Mouse (Mus musculus) limb, embryonic 14.5 days (tissue): ENCODE results near the gene Pxylp1. TPM values are rescaled to one million over a fixed set of nuclear protein-coding genes. Genes with fewer than 3 reads are reported as not detected.

Experiments
- ATAC-seq: fragments of 200-750 bp; cut with Nextera tagmentation; 2 replicates; pipeline ENCODE4 v1.8.0; 2017; ENCODE audit warnings: low read depth, moderate number of reproducible peaks, moderate TSS enrichment; ENCODE audit not compliant: low FRiP score
- DNase-seq: peaks from one replicate; pipeline ENCODE4 v3.0.0-alpha.2; 2015; ENCODE audit warnings: low spot score
- H3K27ac ChIP-seq: fragments of 300-500 bp; sonication (generic); replicated peaks from 2 replicates; pipeline ENCODE4 v1.5.1; 2014; ENCODE audit warnings: low read depth, mild to moderate bottlenecking, low read length, moderate library complexity, mixed read lengths
- H3K27me3 ChIP-seq: fragments of 300-500 bp; sonication (generic); 2 replicates; pipeline ENCODE4 v1.6.1; 2014; ENCODE audit warnings: low read length, mixed read lengths; ENCODE audit not compliant: control insufficient read depth, insufficient read depth
- H3K36me3 ChIP-seq: fragments of 300-500 bp; sonication (generic); 2 replicates; pipeline ENCODE4 v1.6.1; 2014; ENCODE audit warnings: mild to moderate bottlenecking, low read length, moderate library complexity, mixed read lengths; ENCODE audit not compliant: control insufficient read depth, insufficient read depth
- H3K4me1 ChIP-seq: fragments of 300-500 bp; sonication (generic); 2 replicates; pipeline ENCODE4 v1.6.1; 2014; ENCODE audit warnings: antibody characterized with exemption, low read length, mixed read lengths; ENCODE audit not compliant: control insufficient read depth, insufficient read depth
- H3K4me2 ChIP-seq: fragments of 300-500 bp; sonication (generic); replicated peaks from 2 replicates; pipeline ENCODE4 v1.6.1; 2014; ENCODE audit warnings: low read depth, mild to moderate bottlenecking, low read length, moderate library complexity; ENCODE audit not compliant: severe bottlenecking
- H3K4me3 ChIP-seq: fragments of 300-500 bp; sonication (generic); replicated peaks from 2 replicates; pipeline ENCODE4 v1.5.1; 2014; ENCODE audit warnings: low read length
- H3K9ac ChIP-seq: fragments of 300-500 bp; sonication (generic); 2 replicates; pipeline ENCODE4 v1.6.1; 2014; ENCODE audit warnings: mild to moderate bottlenecking, low read depth, low read length, moderate library complexity; ENCODE audit not compliant: severe bottlenecking
- H3K9me3 ChIP-seq: fragments of 300-500 bp; sonication (generic); 2 replicates; pipeline ENCODE4 v1.6.1; 2016; ENCODE audit warnings: low read length; ENCODE audit not compliant: control insufficient read depth
- POLR2A ChIP-seq: fragments of 200-500 bp; IDR thresholded peaks from 2 replicates; pipeline ENCODE4 v1.8.0; 2012; ENCODE audit warnings: inconsistent platforms, mild to moderate bottlenecking, moderate library complexity, borderline replicate concordance; ENCODE audit not compliant: insufficient read depth, insufficient read length; ENCODE audit errors: extremely low read depth
- WGBS: fragments of 180-500 bp; shearing (Covaris S2); extraction: QIAGEN DNeasy Blood & Tissue Kit; methylation state at CpG from one replicate; pipeline ENCODE4 v1.1.7; 2014; 5-methylcytosine and 5-hydroxymethylcytosine counted together
- polyA plus RNA-seq, 2 experiments: library from polyadenylated mRNA; depleted of rRNA in 1 of 2; stranded (reverse) in 1 of 2; unstranded in 1 of 2; fragments of >200 nt; fragmentation: Nextera tagmentation in 1 of 2; extraction: Ambion mirVana in 1 of 2; gene quantifications; 2 replicates each; pipeline versions ENCODE4 v1.2.1 to v1.2.3; 2012 to 2014

Pxylp1 gene
- polyA plus RNA-seq, 2 experiments, result 26.0 to 29.3 TPM

- no peaks in the 10 kb centered on the region for H3K27me3 ChIP-seq
- ATAC-seq (peak; percentile 56; the same call in 1 of the 2 replicates), DNase-seq (no peak)
- no peak overlapping the region for H3K4me2 ChIP-seq
- H3K4me3 ChIP-seq, result no peak overlapping the region
- no peaks in the 10 kb centered on the region for H3K9me3 ChIP-seq
- no peak overlapping the region for H3K9ac ChIP-seq
- peaks cover 15% of the 10 kb centered on the region for H3K4me1 ChIP-seq
- H3K36me3 ChIP-seq, result 0 out of 2 replicates have a peak, but pooled peaks cover 4% of the 10 kb centered on the region
- 32% methylated on average over 10 of the region's 10 CpGs for WGBS
- no peak overlapping the region for H3K27ac ChIP-seq
- TF ChIP-seq POLR2A, result no peak
Observed at GRCm38 (mm10) chr9:96838864-96839263, 53.6 kb downstream of the Pxylp1 start.

DNA sequence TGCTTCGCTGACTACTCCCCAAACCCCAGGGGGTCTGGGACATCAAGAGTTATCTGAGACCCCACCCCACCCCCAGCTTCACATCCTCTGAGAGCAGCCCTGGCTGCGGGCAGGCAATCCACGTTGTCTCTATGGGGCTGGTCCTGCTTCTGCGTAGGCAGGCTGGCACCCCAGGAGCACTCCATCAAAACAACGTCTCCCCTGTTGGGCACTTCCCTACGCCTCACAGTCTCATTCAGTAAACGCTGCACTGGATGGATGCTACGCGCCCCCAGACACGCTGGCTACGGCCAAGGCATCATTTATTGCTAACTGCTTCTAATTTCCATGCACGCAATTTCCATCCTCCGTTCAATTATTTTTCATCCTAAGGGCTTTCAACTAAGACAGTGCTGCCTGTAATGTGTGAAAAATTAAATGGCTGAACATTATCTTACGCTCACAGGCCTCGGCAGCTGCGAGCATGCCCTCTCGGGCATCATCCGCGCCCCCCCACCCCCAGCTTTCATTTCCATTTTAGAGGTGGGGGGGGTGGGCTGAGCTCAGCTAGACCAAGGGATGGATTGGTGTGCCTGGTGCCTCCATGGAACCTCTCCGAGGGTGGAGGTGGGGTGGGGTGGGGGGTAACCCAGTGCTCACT, 54.6 kb downstream of the Pxylp1 start:
- ATAC-seq, result no peak
- WGBS, result 53% methylated on average over 20 of the region's 20 CpGs
- H3K27ac ChIP-seq, result no peak overlapping the region

DNA sequence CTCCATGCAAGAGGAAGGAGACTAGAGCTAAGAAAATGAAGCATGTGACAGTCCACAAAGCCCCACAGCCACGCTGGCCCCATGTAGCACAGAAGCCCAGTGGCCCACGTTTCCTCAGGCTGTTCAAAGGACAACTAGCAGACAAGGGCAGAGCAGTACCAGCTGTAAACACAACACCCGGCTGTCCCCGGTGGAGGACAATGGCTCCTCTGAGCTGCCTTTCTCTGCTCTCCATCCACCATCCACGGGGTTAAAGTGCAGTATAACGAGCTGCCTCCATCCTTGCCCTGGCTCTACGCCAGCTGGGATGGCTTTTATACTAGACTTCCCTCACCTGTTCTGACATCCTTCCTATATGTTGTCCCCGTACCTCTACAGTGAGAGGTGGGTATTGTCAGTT, 55.5 kb downstream of the Pxylp1 start:
- DNase-seq (no peak), ATAC-seq (no peak)
- H3K9me3 ChIP-seq, result no peaks in the 10 kb centered on the region
- no peak overlapping the region for H3K4me2 ChIP-seq
- 33% methylated on average over 8 of the region's 8 CpGs for WGBS
- H3K36me3 ChIP-seq, result 0 out of 2 replicates have a peak, but pooled peaks cover 4% of the 10 kb centered on the region
- H3K27ac ChIP-seq, result no peak overlapping the region
- H3K4me3 ChIP-seq, result no peak overlapping the region
- no peak overlapping the region for H3K9ac ChIP-seq
- H3K27me3 ChIP-seq, result no peaks in the 10 kb centered on the region
- no peak for TF ChIP-seq POLR2A
- peaks cover 29% of the 10 kb centered on the region for H3K4me1 ChIP-seq

More for the DNA sequence above, 54.6 kb downstream of the Pxylp1 start:
- Histone ChIP-seq H3K4me2 (no peak overlapping the region), H3K27me3 (no peaks in the 10 kb centered on the region), H3K4me1 (peaks cover 21% of the 10 kb centered on the region), H3K9me3 (no peaks in the 10 kb centered on the region), H3K36me3 (0 out of 2 replicates have a peak, but pooled peaks cover 4% of the 10 kb centered on the region), H3K9ac (no peak overlapping the region), H3K4me3 (no peak overlapping the region)
- no peak for TF ChIP-seq POLR2A
- DNase-seq, result no peak

DNA sequence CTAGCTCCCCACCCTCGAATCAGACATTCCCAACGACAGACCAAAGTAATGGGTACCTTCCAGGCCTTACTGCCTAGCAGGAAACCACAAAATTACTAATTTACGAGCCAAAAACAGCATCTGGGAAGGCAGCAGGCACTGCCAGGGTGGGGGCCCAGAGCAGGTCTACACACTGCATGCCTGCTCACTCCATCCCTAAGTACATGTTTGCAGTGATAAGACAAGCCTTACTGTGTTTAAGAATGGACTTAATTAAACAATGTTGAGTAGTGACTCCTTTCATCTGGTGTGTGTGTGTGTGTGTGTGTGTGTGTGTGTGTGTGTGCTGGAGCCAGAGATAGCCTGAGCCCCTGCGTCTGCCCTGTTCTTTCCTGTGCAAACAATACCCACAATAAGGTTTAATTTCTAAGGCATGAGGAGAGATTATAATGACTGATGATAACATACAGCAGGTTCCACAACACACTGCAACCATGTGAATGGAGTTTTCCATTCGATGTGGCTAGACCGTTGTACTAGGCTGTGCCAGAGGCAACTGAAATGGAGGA, 57.0 kb downstream of the Pxylp1 start:
- DNase-seq (no peak), ATAC-seq (no peak)
- no peak for TF ChIP-seq POLR2A
- H3K4me3 ChIP-seq, result no peak overlapping the region
- 60% methylated on average over 6 of the region's 6 CpGs for WGBS
- no peak overlapping the region for H3K4me2 ChIP-seq
- H3K9me3 ChIP-seq, result no peaks in the 10 kb centered on the region
- 0 out of 2 replicates have a peak, but pooled peaks cover 4% of the 10 kb centered on the region for H3K36me3 ChIP-seq
- no peak overlapping the region for H3K27ac ChIP-seq
- H3K27me3 ChIP-seq, result no peaks in the 10 kb centered on the region
- peaks cover 29% of the 10 kb centered on the region for H3K4me1 ChIP-seq
- H3K9ac ChIP-seq, result no peak overlapping the region

- peaks cover 26% of the 10 kb centered on the region for H3K4me1 ChIP-seq
- 0 out of 2 replicates have a peak, but pooled peaks cover 4% of the 10 kb centered on the region for H3K36me3 ChIP-seq
- H3K4me3 ChIP-seq, result no peak overlapping the region
- H3K4me2 ChIP-seq, result no peak overlapping the region
- H3K9ac ChIP-seq, result no peak overlapping the region
- H3K27ac ChIP-seq, result no peak overlapping the region
- no peaks in the 10 kb centered on the region for H3K9me3 ChIP-seq
- H3K27me3 ChIP-seq, result no peaks in the 10 kb centered on the region
- no peak for ATAC-seq
- DNase-seq, result no peak
- TF ChIP-seq POLR2A, result no peak
- 58% methylated on average over 5 of the region's 5 CpGs for WGBS
Observed at GRCm38 (mm10) chr9:96833606-96834005, 58.9 kb downstream of the Pxylp1 start.

DNA sequence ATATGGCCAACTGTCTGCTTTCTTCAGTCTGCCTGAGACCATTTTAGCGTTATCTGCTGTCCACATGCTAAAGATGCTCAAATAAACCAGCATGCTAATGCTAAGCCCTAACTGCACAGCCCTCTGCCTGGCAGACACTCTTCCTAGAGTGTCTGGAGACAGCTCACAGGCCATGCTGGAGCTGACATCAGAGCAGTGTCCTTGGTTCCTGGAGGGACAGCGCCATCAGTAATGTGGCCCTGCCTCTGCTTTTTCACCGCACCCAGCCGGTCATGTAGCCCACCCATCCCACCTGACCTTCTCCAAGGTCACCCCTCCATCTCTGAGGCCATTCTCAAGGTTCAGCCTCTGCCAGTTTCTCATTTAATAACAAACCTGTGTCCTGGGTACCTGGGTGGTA, 60.0 kb downstream of the Pxylp1 start:
- Histone ChIP-seq H3K9ac (no peak overlapping the region), H3K9me3 (no peaks in the 10 kb centered on the region), H3K36me3 (0 out of 2 replicates have a peak, but pooled peaks cover 4% of the 10 kb centered on the region), H3K27ac (peak overlapping the region; percentile 55; the same call in 1 of the 2 replicates), H3K27me3 (no peaks in the 10 kb centered on the region), H3K4me2 (no peak overlapping the region), H3K4me1 (peaks cover 15% of the 10 kb centered on the region), H3K4me3 (no peak overlapping the region)
- ATAC-seq (no peak), DNase-seq (no peak)
- WGBS, result 64% methylated on average over 4 of the region's 4 CpGs
- TF ChIP-seq POLR2A, result no peak
